Mouse (Mus musculus) heart, postnatal 0 days (tissue): Measurements from ENCODE around the gene Zfyve9.

Experiments used
- CTCF ChIP-seq: IDR thresholded peaks from 2 replicates; pipeline ENCODE4 v1.5.1; 2016; ENCODE audit warnings: antibody characterized with exemption, control low read depth, low read depth
- EP300 ChIP-seq: IDR thresholded peaks from 2 replicates; pipeline ENCODE4 v1.6.1; 2016; ENCODE audit warnings: antibody characterized with exemption, low read depth

- TF ChIP-seq CTCF = no peak
- no peak for TF ChIP-seq EP300
These were observed 22.9 kb upstream of the Zfyve9 start for GRCm38 (mm10) chr4:108803535-108803934.
